Mouse (Mus musculus) CH12.LX (cell line): Measurements from ENCODE around the gene Gopc. TPM values are rescaled to one million over a fixed set of nuclear protein-coding genes. Genes with fewer than 3 reads are reported as not detected.

ENCODE experiments used
- DNase-seq: peaks from one replicate; pipeline ENCODE4 v3.0.0-alpha.2; 2013; ENCODE audit errors: extremely low read depth
- H3K27ac ChIP-seq: 2 replicates; pipeline ENCODE4 v1.5.1; 2012; ENCODE audit warnings: low read depth, mild to moderate bottlenecking, control low read depth, moderate library complexity; ENCODE audit not compliant: insufficient read depth
- H3K27me3 ChIP-seq: replicated peaks from 2 replicates; pipeline ENCODE3; 2012; ENCODE audit warnings: inconsistent platforms
- H3K36me3 ChIP-seq, 2 experiments: replicated peaks in 1 of 2; 2 replicates each; pipeline versions ENCODE3 to v1.6.1; 2012; ENCODE audit warnings: inconsistent platforms in 1 of 2, low read length in 1 of 2, mild to moderate bottlenecking in 1 of 2, mixed read lengths in 1 of 2, moderate library complexity in 1 of 2; ENCODE audit not compliant: control insufficient read depth in 1 of 2, insufficient read depth in 1 of 2
- H3K4me1 ChIP-seq, 2 experiments: 2 replicates each; pipeline ENCODE4 v1.6.1; 2012; ENCODE audit warnings: inconsistent platforms in 1 of 2, moderate library complexity in 1 of 2; ENCODE audit not compliant: insufficient read depth in 2 of 2, control insufficient read depth in 1 of 2
- H3K4me2 ChIP-seq: 2 replicates; pipeline ENCODE4 v1.6.1; 2012; ENCODE audit warnings: low read depth, mild to moderate bottlenecking, control low read depth; ENCODE audit not compliant: poor library complexity, insufficient read depth, severe bottlenecking
- H3K4me3 ChIP-seq, 3 experiments: fragments of 150-350 bp in 1 of 3; sonication (generic) in 1 of 3; replicated peaks in 1 of 3; 2 replicates each; pipeline versions ENCODE3 to v1.5.1; 2011 to 2012; ENCODE audit warnings: low read depth in 2 of 3, low read length in 2 of 3, mild to moderate bottlenecking in 2 of 3, moderate library complexity in 2 of 3, control low read depth in 1 of 3, improper control_type of control experiment in 1 of 3, inconsistent platforms in 1 of 3, mixed read lengths in 1 of 3; ENCODE audit not compliant: poor library complexity in 1 of 3
- H3K79me2 ChIP-seq: replicated peaks from 2 replicates; pipeline ENCODE4 v1.6.1; 2012; ENCODE audit warnings: mild to moderate bottlenecking, moderate library complexity; ENCODE audit not compliant: control insufficient read depth, poor library complexity, insufficient read depth, severe bottlenecking; ENCODE audit errors: extremely low read depth
- H3K9ac ChIP-seq: 2 replicates; pipeline ENCODE4 v1.6.1; 2012; ENCODE audit warnings: low read depth, mild to moderate bottlenecking, control low read depth, moderate library complexity; ENCODE audit not compliant: insufficient read depth
- H3K9me3 ChIP-seq: replicated peaks from 2 replicates; pipeline ENCODE3; 2012; ENCODE audit warnings: low read length, inconsistent platforms, mixed read lengths
- BHLHE40 ChIP-seq: IDR thresholded peaks from 2 replicates; pipeline ENCODE4 v1.6.1; 2011; ENCODE audit warnings: mild to moderate bottlenecking, low read depth, low read length, improper control_type of control experiment
- CHD1 ChIP-seq: IDR thresholded peaks from 2 replicates; pipeline ENCODE4 v1.6.1; 2012; ENCODE audit warnings: low read depth, low read length, improper control_type of control experiment, inconsistent platforms
- CTCF ChIP-seq, 2 experiments: IDR thresholded peaks in 1 of 2; conservative IDR thresholded peaks in 1 of 2; 2 replicates each; pipeline ENCODE4 v1.5.1; 2011 to 2012; ENCODE audit warnings: low read depth in 2 of 2, low read length in 2 of 2, improper control_type of control experiment in 1 of 2, inconsistent platforms in 1 of 2, mild to moderate bottlenecking in 1 of 2, moderate library complexity in 1 of 2
- ETS1 ChIP-seq: conservative IDR thresholded peaks from 2 replicates; pipeline ENCODE4 v1.6.1; 2012; ENCODE audit warnings: low read depth, mild to moderate bottlenecking, inconsistent platforms, low read length, improper control_type of control experiment, moderate library complexity
- JUN ChIP-seq: IDR thresholded peaks from 2 replicates; pipeline ENCODE4 v1.6.1; 2011; ENCODE audit warnings: low read depth, mild to moderate bottlenecking, low read length, improper control_type of control experiment, moderate library complexity; ENCODE audit not compliant: insufficient read depth
- JUND ChIP-seq: conservative IDR thresholded peaks from 2 replicates; pipeline ENCODE4 v1.6.1; 2011; ENCODE audit warnings: low read depth, low read length, improper control_type of control experiment
- MAFK ChIP-seq: IDR thresholded peaks from 2 replicates; pipeline ENCODE4 v1.6.1; 2011; ENCODE audit warnings: low read length, improper control_type of control experiment; ENCODE audit not compliant: insufficient replicate concordance
- MXI1 ChIP-seq: IDR thresholded peaks from 2 replicates; pipeline ENCODE4 v1.6.1; 2011; ENCODE audit warnings: mild to moderate bottlenecking, low read depth, low read length, improper control_type of control experiment
- NELFE ChIP-seq: IDR thresholded peaks from 2 replicates; pipeline ENCODE4 v1.6.1; 2011; ENCODE audit warnings: low read depth, low read length, improper control_type of control experiment
- RAD21 ChIP-seq: IDR thresholded peaks from 2 replicates; pipeline ENCODE4 v1.6.1; 2011; ENCODE audit warnings: low read depth, mild to moderate bottlenecking, low read length, improper control_type of control experiment, moderate library complexity
- RCOR1 ChIP-seq: conservative IDR thresholded peaks from 2 replicates; pipeline ENCODE4 v1.6.1; 2012; ENCODE audit warnings: low read depth, mild to moderate bottlenecking, inconsistent platforms, low read length, improper control_type of control experiment
- SMC3 ChIP-seq: IDR thresholded peaks from 2 replicates; pipeline ENCODE4 v1.6.1; 2011; ENCODE audit warnings: low read depth, low read length, improper control_type of control experiment
- TBP ChIP-seq: conservative IDR thresholded peaks from 2 replicates; pipeline ENCODE4 v1.6.1; 2011; ENCODE audit warnings: low read depth, low read length, improper control_type of control experiment
- UBTF ChIP-seq: IDR thresholded peaks from 2 replicates; pipeline ENCODE4 v1.6.1; 2012; ENCODE audit warnings: low read depth, mild to moderate bottlenecking, inconsistent platforms, low read length, improper control_type of control experiment, moderate library complexity
- USF2 ChIP-seq: conservative IDR thresholded peaks from 2 replicates; pipeline ENCODE4 v1.6.1; 2011; ENCODE audit warnings: low read depth, low read length, improper control_type of control experiment
- ZMIZ1 ChIP-seq: IDR thresholded peaks from 2 replicates; pipeline ENCODE4 v1.6.1; 2012; ENCODE audit warnings: low read depth, mild to moderate bottlenecking, inconsistent platforms, low read length, improper control_type of control experiment
- dilution Hi-C: fragments of 300-500 bp; cut with MboI; formaldehyde crosslinking; loops from 2 replicates; pipeline ENCODE4 v1.14.3; 2020; ENCODE audit warnings: low sequenced_read_pairs; ENCODE audit not compliant: extremely low pct_unique_long_range_greater_than_20kb, extremely low pct_ligation_motif_present
- in situ Hi-C: fragments of 300-500 bp; cut with MboI; formaldehyde crosslinking; loops from 3 replicates; pipeline ENCODE4 v1.14.3; 2019; ENCODE audit warnings: low sequenced_read_pairs, low pct_ligation_motif_present, low pct_unique_long_range_greater_than_20kb, mixed read lengths
- polyA plus RNA-seq: library from polyadenylated mRNA; unstranded; fragments of >175 nt; gene quantifications from 2 replicates; pipeline ENCODE4 v1.2.1, GENCODE M21; 2012; ENCODE audit warnings: low read depth; ENCODE audit not compliant: insufficient read length
- total RNA-seq, 2 experiments: library from RNA; depleted of rRNA; stranded (reverse); fragments of 300-350 nt in 1 of 2; fragments of >200 nt in 1 of 2; gene quantifications; 2 replicates each; pipeline ENCODE4 v1.2.3; 2012 to 2014

The Gopc gene
- total and polyA plus RNA-seq, 3 experiments, result 9.8 to 17.6 (median 13.1) TPM

DNA sequence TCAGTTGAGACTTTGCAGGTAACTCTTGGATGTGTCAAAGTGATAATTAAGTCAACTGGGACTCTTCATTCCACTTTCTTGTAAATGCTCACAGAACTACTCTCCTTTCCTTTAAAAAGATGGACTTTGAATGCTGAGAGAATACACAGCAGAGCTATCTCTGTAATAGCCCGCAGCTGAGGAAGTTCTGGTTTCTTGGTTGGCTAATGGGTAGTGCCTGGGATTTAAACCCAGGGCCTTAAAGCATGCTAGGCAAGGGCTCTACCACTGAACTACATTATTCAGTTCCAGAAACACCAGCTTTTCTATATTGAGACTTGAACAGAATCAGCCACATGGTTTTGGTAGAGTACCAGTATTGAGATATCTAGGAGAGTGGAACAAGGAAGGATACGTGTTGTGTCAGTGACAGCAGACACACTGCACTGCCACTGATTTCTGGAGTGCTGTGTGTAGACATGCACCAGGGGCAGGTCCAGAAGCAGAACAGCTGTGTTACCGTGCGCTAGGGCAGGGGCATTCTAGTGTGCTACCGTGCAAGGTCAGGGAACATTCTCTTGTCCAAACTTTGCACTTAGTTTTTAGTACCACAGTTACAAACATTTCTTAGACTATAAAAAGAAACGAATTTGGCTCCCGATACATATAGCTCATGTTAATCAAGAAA is 44.5 kb upstream of the Gopc start:
- DNase-seq, result no peak
- Histone ChIP-seq H3K79me2 (peaks cover 43% of the 10 kb centered on the region), H3K36me3 (peaks cover 8 to 61% of the 10 kb centered on the region in 2 experiments), H3K27ac (no peak overlapping the region), H3K4me1 (peaks cover 5 to 64% of the 10 kb centered on the region in 2 experiments), H3K4me3 (no peak overlapping the region), H3K9ac (no peak overlapping the region), H3K9me3 (no peaks in the 10 kb centered on the region), H3K27me3 (no peaks in the 10 kb centered on the region), H3K4me2 (no peak overlapping the region)
- in situ Hi-C loops, result no loop called here
- dilution Hi-C loops, result no loop called here
- TF ChIP-seq ETS1 (no peak), JUN (no peak), CHD1 (no peak), UBTF (no peak), JUND (no peak)

DNA sequence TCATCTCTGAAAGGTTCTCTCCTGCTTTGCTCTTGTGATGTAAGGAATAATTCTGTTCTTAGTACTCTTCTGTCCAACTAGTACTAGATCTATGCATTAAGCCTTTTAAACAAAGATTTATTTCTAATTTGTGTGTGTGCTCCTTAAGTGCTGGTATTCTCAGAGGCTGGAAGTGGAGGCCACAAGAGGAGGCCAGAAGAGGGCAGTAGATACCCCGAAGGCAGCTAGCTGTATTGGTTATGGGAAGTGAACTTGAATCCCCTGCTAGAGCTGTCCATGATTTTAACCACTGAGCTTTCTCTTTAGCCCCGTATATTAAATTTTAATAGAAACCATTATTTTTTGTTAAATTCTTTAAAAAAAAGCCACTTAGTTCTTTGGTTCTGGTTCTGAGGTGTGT is 41.2 kb upstream of the Gopc start:
- H3K9me3 ChIP-seq, result no peaks in the 10 kb centered on the region
- peaks cover 65% of the 10 kb centered on the region for H3K79me2 ChIP-seq
- H3K27ac ChIP-seq, result no peak overlapping the region
- in situ Hi-C loops (no loop called here), dilution Hi-C loops (no loop called here)
- DNase-seq, result peak; percentile 51
- peaks cover 11 to 90% of the 10 kb centered on the region in 2 experiments for H3K4me1 ChIP-seq
- H3K4me2 ChIP-seq, result 0 out of 2 replicates have a peak overlapping the region, but pooled peaks have one; percentile 61
- H3K4me3 ChIP-seq, result no peak overlapping the region
- TF ChIP-seq RAD21 (peak; percentile 36), CTCF (conservative IDR thresholded peaks at IDR 0.05 in 1 of 2, IDR thresholded peaks at IDR 0.05 in 1 of 2; ENCODE audit: low read depth in 2 of 2, low read length in 2 of 2) (peak in 1 of 2 experiments; percentile 62; a peak in 3 of 4 replicates), TBP (no peak), ETS1 (no peak), SMC3 (peak; percentile 34), NELFE (no peak)
- no peaks in the 10 kb centered on the region for H3K27me3 ChIP-seq
- peaks cover 0 to 46% of the 10 kb centered on the region in 2 experiments for H3K36me3 ChIP-seq
- peak overlapping the region; percentile 66 for H3K9ac ChIP-seq

DNA sequence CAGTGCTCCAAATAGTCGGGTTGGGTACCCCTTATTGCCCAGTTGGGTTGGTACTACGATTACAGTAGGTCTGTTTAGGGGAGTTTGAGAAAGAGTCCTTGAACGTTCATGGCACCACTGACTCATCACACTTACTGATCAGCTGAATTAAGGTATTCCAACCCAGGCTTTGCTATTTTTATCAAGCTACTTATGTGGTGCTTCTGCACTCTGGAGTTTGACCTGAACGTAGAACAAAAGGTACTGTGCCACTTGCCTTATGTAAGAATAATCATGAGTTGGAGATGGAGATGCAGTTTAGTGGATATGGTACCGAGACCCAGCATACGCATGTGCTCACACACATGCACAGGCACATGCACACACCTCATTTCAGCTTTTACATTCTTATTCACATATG is 39.8 kb upstream of the Gopc start:
- H3K36me3 ChIP-seq, result peaks cover 0 to 40% of the 10 kb centered on the region in 2 experiments
- H3K9me3 ChIP-seq, result no peaks in the 10 kb centered on the region
- TF ChIP-seq MAFK (no peak), BHLHE40 (no peak), MXI1 (no peak), USF2 (no peak), ZMIZ1 (no peak), SMC3 (no peak), RCOR1 (no peak)
- no peak overlapping the region for H3K27ac ChIP-seq
- H3K79me2 ChIP-seq, result peaks cover 54% of the 10 kb centered on the region
- no peak overlapping the region for H3K4me3 ChIP-seq
- no peak for DNase-seq
- no peak overlapping the region for H3K4me2 ChIP-seq
- no peaks in the 10 kb centered on the region for H3K27me3 ChIP-seq
- in situ Hi-C loops (no loop called here), dilution Hi-C loops (no loop called here)
- no peak overlapping the region for H3K9ac ChIP-seq
- peaks cover 11 to 79% of the 10 kb centered on the region in 2 experiments for H3K4me1 ChIP-seq
